Mouse (Mus musculus): ENCODE measurements around the gene Tspan4. TPM values are rescaled to one million over a fixed set of nuclear protein-coding genes. Genes with fewer than 3 reads are reported as not detected.

Gene Tspan4
- polyA plus RNA-seq, 1 experiment: 0.31 TPM

- no peak overlapping the region for H3K4me3 ChIP-seq (replicated peaks)
- H3K9me3 ChIP-seq (ENCODE audit: control insufficient read depth, low read length): peaks cover 16% of the 10 kb centered on the region; the same call in 1 of the 2 replicates
- H3K36me3 ChIP-seq (ENCODE audit: control insufficient read depth): peaks cover 12% of the 10 kb centered on the region
- H3K4me1 ChIP-seq (ENCODE audit: control insufficient read depth): peaks cover 41% of the 10 kb centered on the region
- no peak for TF ChIP-seq TAL1 (IDR thresholded peaks at IDR 0.05; ENCODE audit: low read length)
- H3K27me3 ChIP-seq (ENCODE audit: control insufficient read depth): peaks cover 79% of the 10 kb centered on the region
These were observed 11.0 kb upstream of the Tspan4 start for GRCm38 (mm10) chr7:141463824-141464602.

GRCm38 (mm10) chr7:141464603-141465201, 10.3 kb upstream of the Tspan4 start:
- Histone ChIP-seq H3K9me3 (ENCODE audit: control insufficient read depth, low read length) (peaks cover 16% of the 10 kb centered on the region; the same call in 1 of the 2 replicates), H3K36me3 (ENCODE audit: control insufficient read depth) (peaks cover 12% of the 10 kb centered on the region), H3K27me3 (ENCODE audit: control insufficient read depth) (peaks cover 72% of the 10 kb centered on the region), H3K4me1 (ENCODE audit: control insufficient read depth) (peaks cover 48% of the 10 kb centered on the region), H3K4me3 (replicated peaks) (no peak overlapping the region)
- TF ChIP-seq TAL1 (IDR thresholded peaks at IDR 0.05; ENCODE audit: low read length): no peak
- TF ChIP-seq GATA1 (IDR thresholded peaks at IDR 0.05; ENCODE audit: low read length): no peak

- TF ChIP-seq TAL1 (IDR thresholded peaks at IDR 0.05; ENCODE audit: low read length): no peak
- no peak for TF ChIP-seq GATA1 (IDR thresholded peaks at IDR 0.05; ENCODE audit: low read length)
- peaks cover 64% of the 10 kb centered on the region for H3K27me3 ChIP-seq (ENCODE audit: control insufficient read depth)
- H3K36me3 ChIP-seq (ENCODE audit: control insufficient read depth): peaks cover 20% of the 10 kb centered on the region
- H3K4me3 ChIP-seq (replicated peaks): no peak overlapping the region
- H3K9me3 ChIP-seq (ENCODE audit: control insufficient read depth, low read length): peaks cover 16% of the 10 kb centered on the region; the same call in 1 of the 2 replicates
- H3K4me1 ChIP-seq (ENCODE audit: control insufficient read depth): peaks cover 56% of the 10 kb centered on the region
These were observed 9.5 kb upstream of the Tspan4 start for GRCm38 (mm10) chr7:141465388-141466044.

- Histone ChIP-seq H3K4me1 (ENCODE audit: control insufficient read depth) (peaks cover 57% of the 10 kb centered on the region), H3K9me3 (ENCODE audit: control insufficient read depth, low read length) (peaks cover 16% of the 10 kb centered on the region; the same call in 1 of the 2 replicates), H3K36me3 (ENCODE audit: control insufficient read depth) (peaks cover 25% of the 10 kb centered on the region), H3K4me3 (replicated peaks) (no peak overlapping the region), H3K27me3 (ENCODE audit: control insufficient read depth) (peaks cover 59% of the 10 kb centered on the region)
- TF ChIP-seq TAL1 (IDR thresholded peaks at IDR 0.05; ENCODE audit: low read length) (no peak), GATA1 (IDR thresholded peaks at IDR 0.05; ENCODE audit: low read length) (no peak)
These were observed 9.0 kb upstream of the Tspan4 start for GRCm38 (mm10) chr7:141466045-141466394.

DNA sequence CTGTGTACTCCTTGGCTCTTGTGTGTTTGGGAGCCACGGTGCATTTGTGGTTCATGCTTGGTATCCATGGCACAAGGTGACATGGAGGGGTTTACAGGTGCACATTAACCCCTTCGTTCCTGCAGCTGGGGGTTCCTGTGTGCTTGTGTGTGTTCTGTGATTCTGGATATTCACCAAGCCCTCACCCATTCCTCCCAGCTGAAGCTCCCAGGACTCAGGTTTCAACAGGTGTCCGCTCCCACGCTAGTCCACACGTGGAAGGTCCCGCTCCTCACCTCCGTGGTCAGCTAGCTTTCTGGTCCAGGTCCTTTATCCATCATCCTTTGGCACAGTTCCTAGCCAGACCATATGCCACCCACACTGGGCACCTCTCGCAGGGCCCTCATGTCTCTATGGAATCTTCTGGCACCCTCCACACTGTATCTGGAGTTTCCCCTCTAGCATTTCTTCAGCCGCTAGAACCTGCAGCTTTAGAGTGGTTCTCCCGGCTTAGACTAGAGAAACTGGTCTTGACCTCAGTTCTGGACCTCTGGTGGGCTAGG, 8.4 kb upstream of the Tspan4 start:
- peaks cover 59% of the 10 kb centered on the region for H3K4me1 ChIP-seq (ENCODE audit: control insufficient read depth)
- TF ChIP-seq GATA1 (IDR thresholded peaks at IDR 0.05; ENCODE audit: low read length): no peak
- no peak for TF ChIP-seq TAL1 (IDR thresholded peaks at IDR 0.05; ENCODE audit: low read length)
- H3K27me3 ChIP-seq (ENCODE audit: control insufficient read depth): peaks cover 52% of the 10 kb centered on the region
- peaks cover 13% of the 10 kb centered on the region; the same call in 1 of the 2 replicates for H3K9me3 ChIP-seq (ENCODE audit: control insufficient read depth, low read length)
- peaks cover 31% of the 10 kb centered on the region for H3K36me3 ChIP-seq (ENCODE audit: control insufficient read depth)
- peak overlapping the region; percentile 69 for H3K4me3 ChIP-seq (replicated peaks)

DNA sequence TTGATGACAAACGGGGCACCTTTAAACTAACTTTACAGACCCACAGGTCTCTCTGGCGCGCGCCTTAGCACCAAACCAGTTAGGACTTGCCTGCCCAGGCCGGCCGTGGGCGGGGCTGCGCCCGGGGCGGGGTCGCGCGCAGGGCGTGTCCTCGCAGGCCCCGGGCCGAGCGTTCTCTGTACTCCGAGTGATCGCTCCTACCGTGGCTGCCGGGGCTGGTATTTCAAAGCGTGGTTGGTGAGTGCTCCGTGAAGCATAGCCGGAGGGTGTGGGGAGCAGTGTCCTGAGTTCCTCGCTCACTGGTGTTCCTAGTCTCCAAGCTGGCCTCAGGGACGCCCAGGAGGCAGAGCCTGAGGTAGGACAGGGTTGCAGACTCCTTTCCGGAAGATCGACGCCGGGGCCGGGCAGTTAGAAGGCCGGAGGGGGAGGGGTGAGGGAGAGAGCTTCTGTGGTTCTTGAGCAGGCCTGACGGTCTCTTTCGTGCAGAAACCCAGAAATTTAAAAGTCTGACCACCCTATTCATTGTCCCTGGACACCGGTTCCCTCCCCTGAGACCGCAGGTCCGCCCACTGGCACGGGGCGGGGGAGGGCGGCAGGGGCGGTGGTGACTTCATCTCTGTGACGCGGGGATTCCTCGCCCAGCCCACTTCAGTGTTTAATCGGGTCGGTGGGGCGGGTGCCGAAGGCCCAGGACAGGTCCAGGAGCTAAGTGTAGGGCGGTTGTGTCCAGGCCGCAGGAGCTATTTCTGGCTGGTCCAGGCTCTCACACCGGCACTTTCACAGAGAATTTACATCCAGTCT, 7.6 kb upstream of the Tspan4 start, which contains the start of gene Cd151:
Cd151 (plus strand) TSS at position 163 of the 801 bp plus-strand sequence.
- peaks cover 45% of the 10 kb centered on the region for H3K27me3 ChIP-seq (ENCODE audit: control insufficient read depth)
- peaks cover 37% of the 10 kb centered on the region for H3K36me3 ChIP-seq (ENCODE audit: control insufficient read depth)
- peaks cover 62% of the 10 kb centered on the region for H3K4me1 ChIP-seq (ENCODE audit: control insufficient read depth)
- no peak for TF ChIP-seq TAL1 (IDR thresholded peaks at IDR 0.05; ENCODE audit: low read length)
- TF ChIP-seq GATA1 (IDR thresholded peaks at IDR 0.05; ENCODE audit: low read length): no peak
- peak within 1 kb of the TSS; percentile 69 for H3K4me3 ChIP-seq (replicated peaks)
- peaks cover 9% of the 10 kb centered on the region; the same call in 1 of the 2 replicates for H3K9me3 ChIP-seq (ENCODE audit: control insufficient read depth, low read length)

DNA sequence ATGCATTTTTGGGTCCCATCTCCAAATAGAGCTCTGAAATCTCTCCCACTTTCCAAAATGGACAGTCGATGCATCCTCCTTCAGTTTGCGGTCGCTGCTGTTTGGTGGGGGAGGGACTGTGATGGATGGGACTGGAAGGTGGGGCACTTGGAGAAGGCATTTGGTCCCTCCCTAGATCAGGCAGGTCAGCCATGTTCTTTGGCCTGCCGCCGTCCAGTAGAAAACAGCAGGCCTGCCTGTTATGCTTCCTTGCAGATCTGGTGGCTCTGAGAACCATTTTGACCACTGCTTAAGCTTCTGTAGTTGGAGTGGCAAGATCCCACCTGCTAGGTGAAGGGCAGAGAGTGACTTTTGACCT, 6.9 kb upstream of the Tspan4 start:
- Histone ChIP-seq H3K4me3 (replicated peaks) (peak overlapping the region; percentile 69), H3K9me3 (ENCODE audit: control insufficient read depth, low read length) (peaks cover 9% of the 10 kb centered on the region; the same call in 1 of the 2 replicates), H3K27me3 (ENCODE audit: control insufficient read depth) (peaks cover 38% of the 10 kb centered on the region), H3K36me3 (ENCODE audit: control insufficient read depth) (peaks cover 44% of the 10 kb centered on the region), H3K4me1 (ENCODE audit: control insufficient read depth) (peaks cover 66% of the 10 kb centered on the region)
- TF ChIP-seq TAL1 (IDR thresholded peaks at IDR 0.05; ENCODE audit: low read length): no peak

GRCm38 (mm10) chr7:141468522-141469211, 6.4 kb upstream of the Tspan4 start:
- no peak for TF ChIP-seq GATA1 (IDR thresholded peaks at IDR 0.05; ENCODE audit: low read length)
- TF ChIP-seq TAL1 (IDR thresholded peaks at IDR 0.05; ENCODE audit: low read length): no peak
- Histone ChIP-seq H3K4me3 (replicated peaks) (peak overlapping the region; percentile 69), H3K4me1 (ENCODE audit: control insufficient read depth) (peaks cover 71% of the 10 kb centered on the region), H3K9me3 (ENCODE audit: control insufficient read depth, low read length) (peaks cover 9% of the 10 kb centered on the region; the same call in 1 of the 2 replicates), H3K36me3 (ENCODE audit: control insufficient read depth) (peaks cover 49% of the 10 kb centered on the region), H3K27me3 (ENCODE audit: control insufficient read depth) (peaks cover 32% of the 10 kb centered on the region)
